In the genomic region with DNA sequence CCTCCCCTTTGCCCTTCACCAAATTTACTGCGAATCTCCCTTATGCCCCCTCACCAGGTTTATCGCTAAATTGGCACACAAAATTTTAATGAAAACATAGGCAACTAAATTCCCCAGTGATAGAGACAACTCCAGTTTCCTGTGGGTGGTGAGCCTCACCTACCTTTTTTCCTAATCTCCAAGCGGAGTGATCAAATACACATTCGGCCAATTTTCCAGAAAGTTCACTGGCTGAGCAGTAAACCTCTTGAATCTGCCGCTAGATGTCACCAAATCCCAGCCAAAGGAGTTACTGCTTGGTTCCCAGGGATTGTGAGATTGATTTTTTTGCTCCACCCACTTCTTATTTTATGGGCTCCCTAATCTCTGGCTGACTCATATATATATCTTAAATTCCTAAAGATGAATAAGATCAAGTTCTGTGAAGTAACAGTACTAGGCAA, we compare ENCODE assay signal across 7 mouse cellular contexts. TPM values are rescaled to one million over a fixed set of nuclear protein-coding genes. Genes with fewer than 3 reads are reported as not detected.
DNase-seq lines count a peak whose midpoint lies in the region; ATAC-seq and TF ChIP-seq lines count a peak whose summit lies in the region.

No protein-coding gene starts in this region.

- in situ Hi-C loops in Patski (cut with MboI; ENCODE audit: low pct_unique_long_range_greater_than_20kb) = no loop called here

- H3K9me3 ChIP-seq in hindbrain, embryonic 16.5 days (ENCODE audit: control insufficient read depth, low read length) = no peaks in the 10 kb centered on the region

- peak overlapping the region; percentile 57 for H3K4me2 ChIP-seq in hindbrain, embryonic 16.5 days (ENCODE audit: low read length)

- H3K27me3 ChIP-seq in Patski = peaks cover 16% of the 10 kb centered on the region
- H3K27me3 ChIP-seq in hindbrain, embryonic 16.5 days (replicated peaks; ENCODE audit: control insufficient read depth, insufficient read depth, low read length) = no peaks in the 10 kb centered on the region

- TF ChIP-seq CTCF in Patski (IDR thresholded peaks at IDR 0.05) = peak; percentile 76

- POLR2A ChIA-PET in Patski (lab: Charles Lee) = no interaction called here

- peak overlapping the region; percentile 43 for H3K4me3 ChIP-seq in hindbrain, embryonic 16.5 days (ENCODE audit: low read length)

- intact Hi-C loops in left cerebral cortex, postnatal 10 days (cut with DNase I) = loop anchor here (5.0 to 10.0 kb wide), 5 partner anchors 80 to 402 kb away; a partner anchor contains a TSS

- CTCF ChIA-PET in Patski (lab: Charles Lee) = no interaction called here

- peaks cover 7% of the 10 kb centered on the region for H3K4me1 ChIP-seq in hindbrain, embryonic 16.5 days (ENCODE audit: control insufficient read depth, insufficient read depth, low read depth, low read length)

- peak overlapping the region; percentile 87 for H3K27ac ChIP-seq in hindbrain, embryonic 16.5 days (ENCODE audit: low read depth, low read length)

- DNase-seq in Patski (ENCODE audit: low read depth, low spot score) = no peak
- DNase-seq in cerebellum, adult 8-10 months = peak; percentile 50
- DNase-seq in frontal cortex, postnatal 10 days (ENCODE audit: low spot score in 2 of 2) = peak; percentile 14 to 52
- DNase-seq in left cerebral cortex, postnatal 10 days (ENCODE audit: extremely low spot score in 1 of 2, low spot score in 2 of 2) = peak; percentile 54 to 55
- peak; percentile 42 for DNase-seq in right cerebral cortex, postnatal 25 days

- 0 out of 2 replicates have a peak overlapping the region, but pooled peaks have one; percentile 52 for H3K9ac ChIP-seq in hindbrain, embryonic 16.5 days (ENCODE audit: low read depth, low read length)

- 25% methylated on average over 5 of the region's 5 CpGs for WGBS in hindbrain, embryonic 16.5 days

- no peak for ATAC-seq in Patski
- no peak for ATAC-seq in hindbrain, embryonic 16.5 days
- peak; percentile 14; the same call in 1 of the 2 replicates for ATAC-seq in megakaryocyte, adult 5-6 weeks (ENCODE audit: poor library complexity, severe bottlenecking)

- H3K36me3 ChIP-seq in hindbrain, embryonic 16.5 days (ENCODE audit: control insufficient read depth, insufficient read depth, low read length) = no peaks in the 10 kb centered on the region

RNA-seq across cellular contexts. Expression of a gene that starts 0.8 kb away (rescaled TPM):
- polyA plus RNA-seq in Patski (2021) = 274 TPM
- 541 and 552 TPM in 2 replicates for polyA plus RNA-seq in hindbrain, embryonic 16.5 days (2015; fragmentation: Nextera tagmentation; extraction: Ambion mirVana)
- 100 to 1,000 TPM; 384 to 412 TPM for total RNA-seq in left cerebral cortex, postnatal 10 days (2021)
- total RNA-seq in megakaryocyte, adult 5-6 weeks (2015) = 95.1 and 96.8 TPM in 2 replicates
- total RNA-seq in megakaryocyte, adult 5-6 weeks (2017) = 258 and 278 TPM in 2 replicates

RNA-seq across cellular contexts. Expression of a gene that starts 34.9 kb away (rescaled TPM):
- polyA plus RNA-seq in Patski (2021) = not detected
- polyA plus RNA-seq in hindbrain, embryonic 16.5 days (2015; fragmentation: Nextera tagmentation; extraction: Ambion mirVana) = 23.2 and 27.7 TPM in 2 replicates
- total RNA-seq in left cerebral cortex, postnatal 10 days (2021) = 10 to 100 TPM; 14.5 TPM
- 0.16 TPM in 1 of 2 replicates, not detected in the other for total RNA-seq in megakaryocyte, adult 5-6 weeks (2015)
- 0.11 TPM in 1 of 2 replicates, not detected in the other for total RNA-seq in megakaryocyte, adult 5-6 weeks (2017)

RNA-seq across cellular contexts. Expression of a gene that starts 37.3 kb away (rescaled TPM):
- 0.04 TPM for polyA plus RNA-seq in Patski (2021)
- polyA plus RNA-seq in hindbrain, embryonic 16.5 days (2015; fragmentation: Nextera tagmentation; extraction: Ambion mirVana) = not detected in 2 replicates
- total RNA-seq in left cerebral cortex, postnatal 10 days (2021) = not detected
- total RNA-seq in megakaryocyte, adult 5-6 weeks (2015) = not detected in 2 replicates
- not detected in 2 replicates for total RNA-seq in megakaryocyte, adult 5-6 weeks (2017)

Comparison
In these comparisons a context has a peak if more than half of its experiments do, and no peak if none do; other contexts are left out.
1. RNA of a gene that starts 34.9 kb away (total RNA-seq): 14.5 TPM in left cerebral cortex, postnatal 10 days; 0.11 to 0.16 TPM in megakaryocyte, adult 5-6 weeks; every median in the first group is over 10 times any median in the second.